ENCODE assay signal across 22 mouse cellular contexts in the genomic region with DNA sequence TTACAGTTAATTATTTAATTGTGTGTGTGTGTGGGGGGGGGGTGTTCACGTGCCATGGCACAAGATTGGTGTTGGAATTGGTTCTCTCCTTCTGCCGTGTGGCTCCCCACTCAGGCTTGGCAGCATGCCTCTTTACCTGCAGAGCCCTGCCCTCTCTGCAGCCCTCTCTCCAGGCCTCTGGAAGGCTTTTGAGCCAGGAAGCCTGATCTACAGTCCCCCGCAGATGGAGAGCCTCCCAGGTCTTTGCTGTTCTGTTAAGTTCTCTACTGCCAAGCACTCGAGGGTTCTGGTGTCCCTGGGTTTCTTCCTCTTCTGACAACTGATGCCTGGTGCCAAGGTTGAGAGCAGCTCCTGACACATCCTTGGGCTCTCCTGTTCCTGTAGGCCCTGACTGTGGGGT. TPM values are rescaled to one million over a fixed set of nuclear protein-coding genes. Genes with fewer than 3 reads are reported as not detected.
DNase-seq lines count a peak whose midpoint lies in the region; ATAC-seq and TF ChIP-seq lines count a peak whose summit lies in the region.
"Had no signal": no experiment of that assay in that cellular context is flagged by ENCODE, and none has a peak within 500 bp of the region (broad histone marks: within the 10 kb centered on the region; RNA-seq: fewer than 3 reads in every experiment).

No protein-coding gene starts in this region.

- H3K36me3 ChIP-seq in forebrain, embryonic 13.5 days (ENCODE audit: poor library complexity, severe bottlenecking) = peaks cover 8% of the 10 kb centered on the region
- H3K36me3 ChIP-seq in forebrain, embryonic 11.5 days (ENCODE audit: control insufficient read depth, insufficient read depth, low read length) = peaks cover under 1% of the 10 kb centered on the region; the same call in 1 of the 2 replicates
- H3K36me3 ChIP-seq in limb, embryonic 12.5 days = peaks cover 33% of the 10 kb centered on the region
- peaks cover 53% of the 10 kb centered on the region for H3K36me3 ChIP-seq in limb, embryonic 10.5 days
- peaks cover 4% of the 10 kb centered on the region for H3K36me3 ChIP-seq in neural tube, embryonic 15.5 days

- no peaks in the 10 kb centered on the region for H3K9me3 ChIP-seq in forebrain, embryonic 13.5 days (replicated peaks)
- H3K9me3 ChIP-seq in forebrain, embryonic 11.5 days (ENCODE audit: control insufficient read depth, low read length) = no peaks in the 10 kb centered on the region
- no peaks in the 10 kb centered on the region for H3K9me3 ChIP-seq in limb, embryonic 12.5 days
- H3K9me3 ChIP-seq in limb, embryonic 10.5 days (replicated peaks) = no peaks in the 10 kb centered on the region
- H3K9me3 ChIP-seq in neural tube, embryonic 15.5 days (replicated peaks) = no peaks in the 10 kb centered on the region
- H3K9me3 ChIP-seq: heart, embryonic 10.5 days; midbrain, embryonic 12.5 days had no signal

- no peak for TF ChIP-seq POLR2A in cerebellum, adult 2 months (IDR thresholded peaks at IDR 0.05; ENCODE audit: borderline replicate concordance, insufficient read depth, low read length)

- no peak overlapping the region for H3K4me3 ChIP-seq in forebrain, embryonic 13.5 days
- H3K4me3 ChIP-seq in forebrain, embryonic 11.5 days (ENCODE audit: low read depth, low read length) = no peak overlapping the region
- H3K4me3 ChIP-seq in limb, embryonic 12.5 days (replicated peaks) = no peak overlapping the region
- H3K4me3 ChIP-seq in limb, embryonic 10.5 days = no peak overlapping the region
- no peak overlapping the region for H3K4me3 ChIP-seq in cerebellum, adult 2 months (replicated peaks; ENCODE audit: insufficient read depth, low read depth, low read length)
- H3K4me3 ChIP-seq in neural tube, embryonic 15.5 days (replicated peaks) = no peak overlapping the region
- H3K4me3 ChIP-seq: heart, embryonic 10.5 days; midbrain, embryonic 12.5 days had no signal

- no peaks in the 10 kb centered on the region for H3K27me3 ChIP-seq in forebrain, embryonic 13.5 days
- no peaks in the 10 kb centered on the region for H3K27me3 ChIP-seq in forebrain, embryonic 11.5 days (ENCODE audit: control insufficient read depth, insufficient read depth, low read length)
- H3K27me3 ChIP-seq in limb, embryonic 12.5 days = no peaks in the 10 kb centered on the region
- no peaks in the 10 kb centered on the region for H3K27me3 ChIP-seq in limb, embryonic 10.5 days (ENCODE audit: low read depth, poor library complexity, severe bottlenecking)
- H3K27me3 ChIP-seq in cerebellum, adult 2 months (ENCODE audit: control insufficient read depth, insufficient read depth, low read length) = no peaks in the 10 kb centered on the region
- H3K27me3 ChIP-seq in neural tube, embryonic 15.5 days (replicated peaks) = no peaks in the 10 kb centered on the region
- H3K27me3 ChIP-seq: CH12.LX; midbrain, embryonic 12.5 days had no signal

- no peak overlapping the region for H3K9ac ChIP-seq in forebrain, embryonic 13.5 days
- no peak overlapping the region for H3K9ac ChIP-seq in forebrain, embryonic 11.5 days (ENCODE audit: low read length)
- H3K9ac ChIP-seq in limb, embryonic 12.5 days (replicated peaks) = no peak overlapping the region
- no peak overlapping the region for H3K9ac ChIP-seq in neural tube, embryonic 15.5 days (replicated peaks)
- H3K9ac ChIP-seq: midbrain, embryonic 12.5 days had no signal

- peak overlapping the region; percentile 15; the same call in 1 of the 2 replicates for H3K27ac ChIP-seq in forebrain, embryonic 13.5 days
- no peak overlapping the region for H3K27ac ChIP-seq in forebrain, embryonic 11.5 days (ENCODE audit: low read depth, low read length)
- peak overlapping the region; percentile 9; the same call in 1 of the 2 replicates for H3K27ac ChIP-seq in limb, embryonic 12.5 days
- no peak overlapping the region for H3K27ac ChIP-seq in limb, embryonic 10.5 days
- no peak overlapping the region for H3K27ac ChIP-seq in cerebellum, adult 2 months (ENCODE audit: insufficient read depth, low read length)
- 0 out of 2 replicates have a peak overlapping the region, but pooled peaks have one; percentile 18 for H3K27ac ChIP-seq in neural tube, embryonic 15.5 days (replicated peaks)
- H3K27ac ChIP-seq: heart, embryonic 10.5 days; macrophage; midbrain, embryonic 12.5 days had no signal

- WGBS in forebrain, embryonic 13.5 days = 65% methylated on average over 4 of the region's 4 CpGs
- 67% methylated on average over 4 of the region's 4 CpGs for WGBS in forebrain, embryonic 11.5 days
- WGBS in limb, embryonic 12.5 days = 68% methylated on average over 4 of the region's 4 CpGs
- WGBS in limb, embryonic 10.5 days = 79% methylated on average over 4 of the region's 4 CpGs
- 5% methylated on average over 4 of the region's 4 CpGs for WGBS in cerebellum, adult 2 months
- 53% methylated on average over 4 of the region's 4 CpGs for WGBS in neural tube, embryonic 15.5 days

- no peak for DNase-seq in forebrain, embryonic 11.5 days (ENCODE audit: low spot score)
- no peak for DNase-seq in limb, embryonic 10.5 days (ENCODE audit: low spot score)
- peak; percentile 80 to 91 for DNase-seq in cerebellum, adult 2 months
- DNase-seq in thymus, postnatal 14 days = no peak
- DNase-seq: adrenal gland, adult 8-10 months; gastrocnemius, postnatal 36 days; heart, postnatal 14 days; lung, adult 2 months; spleen, adult 18-20 months had no signal

- ATAC-seq in forebrain, embryonic 13.5 days = no peak
- no peak for ATAC-seq in forebrain, embryonic 11.5 days (replicated peaks; ENCODE audit: low FRiP score)
- no peak for ATAC-seq in limb, embryonic 12.5 days (ENCODE audit: insufficient number of reproducible peaks, insufficient read depth, low FRiP score, low TSS enrichment, low read depth)
- ATAC-seq in neural tube, embryonic 15.5 days (ENCODE audit: low FRiP score) = no peak

- peaks cover 55% of the 10 kb centered on the region for H3K4me1 ChIP-seq in forebrain, embryonic 13.5 days
- H3K4me1 ChIP-seq in forebrain, embryonic 11.5 days (replicated peaks; ENCODE audit: control insufficient read depth, insufficient read depth, low read length) = peaks cover 6% of the 10 kb centered on the region
- H3K4me1 ChIP-seq in limb, embryonic 12.5 days (replicated peaks) = peaks cover 17% of the 10 kb centered on the region
- H3K4me1 ChIP-seq in limb, embryonic 10.5 days = peaks cover 15% of the 10 kb centered on the region; the same call in 1 of the 2 replicates
- peaks cover 36% of the 10 kb centered on the region for H3K4me1 ChIP-seq in cerebellum, adult 2 months (ENCODE audit: control insufficient read depth, insufficient read depth, low read length)
- H3K4me1 ChIP-seq in neural tube, embryonic 15.5 days = peaks cover 56% of the 10 kb centered on the region

- TF ChIP-seq CTCF in cerebellum, adult 2 months (IDR thresholded peaks at IDR 0.05; ENCODE audit: borderline replicate concordance, insufficient read depth, low read depth, low read length) = no peak

- no peak overlapping the region for H3K4me2 ChIP-seq in forebrain, embryonic 13.5 days
- no peak overlapping the region for H3K4me2 ChIP-seq in forebrain, embryonic 11.5 days (ENCODE audit: low read depth, low read length, severe bottlenecking)
- H3K4me2 ChIP-seq in limb, embryonic 12.5 days = no peak overlapping the region
- H3K4me2 ChIP-seq in neural tube, embryonic 15.5 days = no peak overlapping the region
- H3K4me2 ChIP-seq: liver, embryonic 11.5 days; midbrain, embryonic 12.5 days had no signal

RNA-seq across cellular contexts. Expression of a gene that starts 17.9 kb away (rescaled TPM):
- 1,143 and 1,198 TPM in 2 replicates for polyA plus RNA-seq in forebrain, embryonic 13.5 days (2015; fragmentation: Nextera tagmentation; extraction: Ambion mirVana)
- 1,858 and 1,977 TPM in 2 replicates for polyA plus RNA-seq in forebrain, embryonic 11.5 days (2014; fragmentation: Nextera tagmentation; extraction: Ambion mirVana)
- 1,793 and 1,872 TPM in 2 replicates for polyA plus RNA-seq in limb, embryonic 12.5 days (2016; fragmentation: Nextera tagmentation; extraction: Ambion mirVana)
- polyA plus RNA-seq in limb, embryonic 10.5 days (2016; fragmentation: Nextera tagmentation; extraction: Ambion mirVana) = 3,103 and 4,103 TPM in 2 replicates
- polyA plus RNA-seq in cerebellum, adult 2 months (2012; rRNA removed) = 918 and 961 TPM in 2 replicates
- 1,173 and 1,202 TPM in 2 replicates for polyA plus RNA-seq in neural tube, embryonic 15.5 days (2015; fragmentation: Nextera tagmentation; extraction: Ambion mirVana)

RNA-seq across cellular contexts. Expression of a gene that starts 27.0 kb away (rescaled TPM):
- polyA plus RNA-seq in forebrain, embryonic 13.5 days (2015; fragmentation: Nextera tagmentation; extraction: Ambion mirVana) = 26.1 and 32.9 TPM in 2 replicates
- 51.6 and 56.2 TPM in 2 replicates for polyA plus RNA-seq in forebrain, embryonic 11.5 days (2014; fragmentation: Nextera tagmentation; extraction: Ambion mirVana)
- 31.4 and 35.4 TPM in 2 replicates for polyA plus RNA-seq in limb, embryonic 12.5 days (2016; fragmentation: Nextera tagmentation; extraction: Ambion mirVana)
- 34.0 and 40.3 TPM in 2 replicates for polyA plus RNA-seq in limb, embryonic 10.5 days (2016; fragmentation: Nextera tagmentation; extraction: Ambion mirVana)
- polyA plus RNA-seq in cerebellum, adult 2 months (2012; rRNA removed) = 69.1 and 73.2 TPM in 2 replicates
- polyA plus RNA-seq in neural tube, embryonic 15.5 days (2015; fragmentation: Nextera tagmentation; extraction: Ambion mirVana) = 31.8 and 34.6 TPM in 2 replicates

RNA-seq across cellular contexts. Expression of a gene that starts 53.3 kb away (rescaled TPM):
- 0.16 TPM in 1 of 2 replicates, not detected in the other for polyA plus RNA-seq in forebrain, embryonic 13.5 days (2015; fragmentation: Nextera tagmentation; extraction: Ambion mirVana)
- not detected in 2 replicates for polyA plus RNA-seq in forebrain, embryonic 11.5 days (2014; fragmentation: Nextera tagmentation; extraction: Ambion mirVana)
- 0.22 and 0.33 TPM in 2 replicates for polyA plus RNA-seq in limb, embryonic 12.5 days (2016; fragmentation: Nextera tagmentation; extraction: Ambion mirVana)
- polyA plus RNA-seq in limb, embryonic 10.5 days (2016; fragmentation: Nextera tagmentation; extraction: Ambion mirVana) = not detected in 2 replicates
- polyA plus RNA-seq in cerebellum, adult 2 months (2012; rRNA removed) = not detected in 2 replicates
- polyA plus RNA-seq in neural tube, embryonic 15.5 days (2015; fragmentation: Nextera tagmentation; extraction: Ambion mirVana) = not detected in 2 replicates
- polyA plus RNA-seq: brain, embryonic 14.5 days; cortical plate, adult 2 months; embryonic facial prominence, embryonic 14.5 days; heart, embryonic 10.5 days; intestine, embryonic 14.5 days; liver, embryonic 11.5 days; midbrain, embryonic 12.5 days; stomach, embryonic 16.5 days had no signal

Comparison
In these comparisons a context has a peak if more than half of its experiments do, and no peak if none do; other contexts are left out.
1. H3K27ac ChIP-seq: peak in forebrain, embryonic 13.5 days (single experiment), limb, embryonic 12.5 days (single experiment) and neural tube, embryonic 15.5 days (single experiment); none in forebrain, embryonic 11.5 days (single experiment), limb, embryonic 10.5 days (single experiment) and cerebellum, adult 2 months (single experiment).
2. DNase-seq: peak in cerebellum, adult 2 months (2 of 2); none in forebrain, embryonic 11.5 days (single experiment), limb, embryonic 10.5 days (single experiment) and thymus, postnatal 14 days (single experiment).